Mouse (Mus musculus) heart, adult 9 months (tissue): Measurements from ENCODE around the gene Swt1.

Experiments
- DNase-seq, 2 experiments: peaks; one replicate each; pipeline ENCODE4 v3.0.0; 2022; ENCODE audit warnings: low spot score in 2 of 2

Swt1 gene

DNA sequence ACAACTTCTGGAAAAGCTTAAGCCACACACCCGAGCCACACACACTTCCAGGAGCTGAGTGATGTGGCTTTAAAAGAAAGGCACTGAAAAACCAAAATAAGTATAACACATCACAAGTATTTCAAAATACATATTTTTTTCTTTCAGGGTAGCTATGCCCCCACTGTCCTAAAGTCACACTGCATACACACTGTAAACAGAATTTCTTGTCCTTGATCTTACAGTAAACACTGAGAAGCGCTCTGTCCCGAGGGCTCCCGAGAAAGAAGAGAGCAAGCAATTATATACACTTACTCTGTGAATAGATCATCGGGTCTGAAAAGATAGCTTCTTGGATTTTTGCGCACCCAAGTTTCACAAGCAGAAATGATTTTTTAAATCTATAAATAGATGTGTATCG is 109.0 kb downstream of the Swt1 start:
- DNase-seq: no peak
